Mouse (Mus musculus) testis, postnatal 10 days (tissue): ENCODE measurements at regions not wholly inside any gene's neighbourhood (a gene's known extent, or its start where the extent isn't known, plus 50 kb on each side); places are given as distances from the start of the nearest gene placed in this dataset.

Experiments used
- DNase-seq: peaks from one replicate; pipeline ENCODE4 v3.0.0; 2021; ENCODE audit warnings: low spot score

- DNase-seq = peak; percentile 76
Measured at GRCm38 (mm10) chr14:56313969-56314368, 50.9 kb upstream of the Atp12a start.

GRCm38 (mm10) chr14:56314459-56314858, 50.4 kb upstream of the Atp12a start:
- peak; percentile 51 for DNase-seq
